Mouse (Mus musculus) heart, embryonic 13.5 days (tissue): ENCODE results near the gene Clca3b. TPM values are rescaled to one million over a fixed set of nuclear protein-coding genes. Genes with fewer than 3 reads are reported as not detected.
"Not testable (repeated sequence)": the region's sequence is repeated elsewhere in the genome, so short reads cannot be mapped to it uniquely, and the experiment has no call there.

ENCODE experiments used
- ATAC-seq: fragments of 200-750 bp; cut with Nextera tagmentation; 2 replicates; pipeline ENCODE4 v1.8.0; 2017; ENCODE audit warnings: moderate TSS enrichment; ENCODE audit not compliant: insufficient number of reproducible peaks, low FRiP score, low TSS enrichment; ENCODE audit errors: extremely low read depth
- H3K27ac ChIP-seq: fragments of 300-500 bp; sonication (generic); replicated peaks from 2 replicates; pipeline ENCODE4 v1.5.1; 2015; ENCODE audit warnings: moderate library complexity, mild to moderate bottlenecking, inconsistent platforms
- H3K27me3 ChIP-seq: fragments of 300-500 bp; sonication (generic); replicated peaks from 2 replicates; pipeline ENCODE4 v1.6.1; 2015; ENCODE audit warnings: mild to moderate bottlenecking, inconsistent platforms
- H3K36me3 ChIP-seq: fragments of 300-500 bp; sonication (generic); 2 replicates; pipeline ENCODE4 v1.6.1; 2015; ENCODE audit warnings: mild to moderate bottlenecking, inconsistent platforms
- H3K4me1 ChIP-seq: fragments of 300-500 bp; sonication (generic); 2 replicates; pipeline ENCODE4 v1.6.1; 2015; ENCODE audit warnings: inconsistent platforms
- H3K4me2 ChIP-seq: fragments of 300-500 bp; sonication (generic); 2 replicates; pipeline ENCODE4 v1.6.1; 2015; ENCODE audit warnings: inconsistent platforms, mild to moderate bottlenecking, moderate library complexity
- H3K4me3 ChIP-seq: fragments of 300-500 bp; sonication (generic); 2 replicates; pipeline ENCODE4 v1.5.1; 2015; ENCODE audit warnings: moderate library complexity, mild to moderate bottlenecking, inconsistent platforms
- H3K9ac ChIP-seq: fragments of 300-500 bp; sonication (generic); 2 replicates; pipeline ENCODE4 v1.6.1; 2015; ENCODE audit warnings: inconsistent platforms, mild to moderate bottlenecking, moderate library complexity
- H3K9me3 ChIP-seq: fragments of 300-500 bp; sonication (generic); 2 replicates; pipeline ENCODE4 v1.6.1; 2016; ENCODE audit warnings: inconsistent platforms
- WGBS: fragments of 180-500 bp; shearing (Covaris S2); methylation state at CpG from one replicate; pipeline ENCODE4 v1.1.7; 2015; ENCODE audit warnings: mixed read lengths; 5-methylcytosine and 5-hydroxymethylcytosine counted together
- polyA plus RNA-seq: library from polyadenylated mRNA; unstranded; fragments of >200 nt; fragmentation: Nextera tagmentation; extraction: Ambion mirVana; gene quantifications from 2 replicates; pipeline ENCODE4 v1.2.1, GENCODE M21; 2015

The Clca3b gene
- polyA plus RNA-seq = not detected in 2 replicates

DNA sequence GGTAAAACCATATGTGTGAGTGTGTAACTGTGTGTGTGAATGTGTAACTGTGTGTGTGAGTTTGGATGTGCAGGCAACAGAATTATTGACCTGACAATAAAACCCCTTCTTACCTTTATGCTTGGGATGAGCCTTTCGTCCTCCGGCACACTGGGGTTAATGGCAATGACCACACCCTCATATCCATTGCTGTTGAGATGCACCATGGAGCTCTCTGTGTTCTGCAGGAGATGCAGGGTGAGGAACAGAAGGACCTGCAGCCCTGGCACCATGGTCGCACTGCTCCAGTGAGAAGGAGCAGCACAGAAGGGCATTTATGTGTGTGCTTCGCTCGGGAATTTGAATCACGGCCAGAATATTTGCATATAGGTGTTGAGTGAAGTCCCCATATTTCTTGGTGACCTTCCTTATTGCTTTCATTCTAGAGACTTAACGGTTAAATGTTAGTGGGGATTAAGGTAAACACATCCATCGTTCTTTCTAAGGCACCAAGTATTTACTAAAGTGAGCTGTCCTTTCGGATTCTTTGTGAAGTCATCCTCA lies at the start of gene Clca3b:
Clca3b (minus strand) TSS at position 344 of the 543 bp plus-strand sequence.
- not testable (repeated sequence) for H3K4me1 ChIP-seq, H3K4me3 ChIP-seq, H3K9ac ChIP-seq, H3K36me3 ChIP-seq, H3K4me2 ChIP-seq, H3K27me3 ChIP-seq, ATAC-seq, H3K27ac ChIP-seq, H3K9me3 ChIP-seq
- WGBS = 85% methylated on average over 9 of the region's 9 CpGs

GRCm38 (mm10) chr3:144897042-144897678 lies 48.0 kb upstream of the Clca3b start:
- Histone ChIP-seq H3K4me1 (no peaks in the 10 kb centered on the region), H3K27ac (no peak overlapping the region), H3K9ac (no peak overlapping the region), H3K4me2 (no peak overlapping the region), H3K4me3 (no peak overlapping the region), H3K27me3 (no peaks in the 10 kb centered on the region), H3K36me3 (no peaks in the 10 kb centered on the region), H3K9me3 (0 out of 2 replicates have a peak, but pooled peaks cover 2% of the 10 kb centered on the region)
- 72% methylated on average over 2 of the region's 2 CpGs for WGBS
- ATAC-seq = no peak

GRCm38 (mm10) chr3:144890246-144890758 lies 41.1 kb upstream of the Clca3b start:
- 0 out of 2 replicates have a peak, but pooled peaks cover 3% of the 10 kb centered on the region for H3K4me1 ChIP-seq
- no peak overlapping the region for H3K27ac ChIP-seq
- H3K4me3 ChIP-seq = no peak overlapping the region
- H3K9me3 ChIP-seq = 0 out of 2 replicates have a peak, but pooled peaks cover 2% of the 10 kb centered on the region
- WGBS = 61% methylated on average over 2 of the region's 2 CpGs
- H3K9ac ChIP-seq = no peak overlapping the region
- no peaks in the 10 kb centered on the region for H3K36me3 ChIP-seq
- ATAC-seq = no peak
- no peaks in the 10 kb centered on the region for H3K27me3 ChIP-seq
- no peak overlapping the region for H3K4me2 ChIP-seq

DNA sequence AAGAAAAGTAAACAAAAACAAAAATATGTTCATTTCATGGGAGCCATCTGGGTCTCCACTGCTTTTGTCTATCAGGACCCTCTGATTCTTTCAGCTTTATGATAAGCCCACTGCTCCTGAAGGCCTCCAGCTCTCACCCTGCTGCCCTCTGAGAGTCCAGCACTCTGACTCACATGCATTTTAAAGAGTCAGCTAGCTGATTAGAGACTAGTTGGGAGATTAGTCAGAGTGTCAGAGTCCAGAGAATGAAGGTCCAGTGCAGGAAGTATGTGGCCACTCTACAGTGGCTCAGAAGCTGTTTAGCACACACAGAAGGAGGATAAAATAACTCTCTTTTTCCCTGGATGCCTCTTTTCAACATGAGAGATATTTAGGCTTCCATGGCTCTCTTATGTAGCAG lies 37.8 kb upstream of the Clca3b start:
- no peaks in the 10 kb centered on the region for H3K27me3 ChIP-seq
- ATAC-seq = no peak
- no peak overlapping the region for H3K4me3 ChIP-seq
- H3K4me1 ChIP-seq = 0 out of 2 replicates have a peak, but pooled peaks cover 3% of the 10 kb centered on the region
- H3K4me2 ChIP-seq = no peak overlapping the region
- no peak overlapping the region for H3K27ac ChIP-seq
- no peak overlapping the region for H3K9ac ChIP-seq
- no peaks in the 10 kb centered on the region for H3K9me3 ChIP-seq
- no peaks in the 10 kb centered on the region for H3K36me3 ChIP-seq

DNA sequence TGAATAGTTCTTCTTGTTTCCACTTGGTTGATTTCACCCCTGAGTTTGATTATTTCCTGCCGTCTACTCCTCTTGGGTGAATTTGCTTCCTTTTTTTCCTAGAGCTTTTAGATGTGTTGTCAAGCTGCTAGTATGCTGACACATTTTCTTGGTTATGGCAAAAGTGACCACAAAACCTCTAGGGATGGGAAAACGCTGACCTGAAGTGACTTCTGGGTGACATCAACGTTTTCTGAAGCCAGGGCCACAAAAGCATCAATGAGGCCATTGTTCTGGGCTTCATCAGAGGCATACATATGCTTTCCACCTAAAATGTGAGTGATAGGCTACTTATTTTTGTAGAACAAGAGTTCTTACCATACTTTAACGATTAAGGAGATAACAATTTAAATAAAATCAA lies 22.9 kb upstream of the Clca3b start:
- H3K27me3 ChIP-seq, H3K36me3 ChIP-seq, ATAC-seq, H3K27ac ChIP-seq, H3K4me3 ChIP-seq, H3K4me1 ChIP-seq, H3K4me2 ChIP-seq, H3K9ac ChIP-seq, H3K9me3 ChIP-seq: not testable (repeated sequence)
- 61% methylated on average over 4 of the region's 4 CpGs for WGBS

DNA sequence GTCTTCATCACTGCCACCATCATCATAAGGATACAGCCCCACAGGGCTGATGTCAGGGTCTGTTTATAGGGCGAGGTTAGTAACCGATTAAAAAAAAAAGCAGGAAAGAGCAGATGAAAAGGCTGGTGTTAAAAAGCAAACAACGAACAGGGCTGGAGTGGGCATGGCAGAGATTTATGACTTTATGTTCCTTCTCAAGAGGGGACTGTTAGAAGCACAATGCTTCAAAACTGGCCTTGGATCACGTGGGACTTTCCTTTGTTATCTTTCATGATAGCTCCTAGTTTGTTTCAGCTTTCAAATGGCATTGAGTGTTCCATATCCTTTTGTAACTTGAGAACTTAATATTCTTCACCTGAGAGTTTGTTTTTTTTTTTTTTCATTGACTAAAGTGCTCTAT lies 427 bp upstream of the Clca3b start:
- 55% methylated on average over 4 of the region's 4 CpGs for WGBS
- H3K27me3 ChIP-seq = no peaks in the 10 kb centered on the region
- H3K9me3 ChIP-seq = no peaks in the 10 kb centered on the region
- no peak overlapping the region for H3K4me2 ChIP-seq
- no peaks in the 10 kb centered on the region for H3K36me3 ChIP-seq
- H3K9ac ChIP-seq = no peak overlapping the region
- no peak for ATAC-seq
- H3K4me1 ChIP-seq = no peaks in the 10 kb centered on the region
- no peak overlapping the region for H3K27ac ChIP-seq
- H3K4me3 ChIP-seq = no peak overlapping the region

DNA sequence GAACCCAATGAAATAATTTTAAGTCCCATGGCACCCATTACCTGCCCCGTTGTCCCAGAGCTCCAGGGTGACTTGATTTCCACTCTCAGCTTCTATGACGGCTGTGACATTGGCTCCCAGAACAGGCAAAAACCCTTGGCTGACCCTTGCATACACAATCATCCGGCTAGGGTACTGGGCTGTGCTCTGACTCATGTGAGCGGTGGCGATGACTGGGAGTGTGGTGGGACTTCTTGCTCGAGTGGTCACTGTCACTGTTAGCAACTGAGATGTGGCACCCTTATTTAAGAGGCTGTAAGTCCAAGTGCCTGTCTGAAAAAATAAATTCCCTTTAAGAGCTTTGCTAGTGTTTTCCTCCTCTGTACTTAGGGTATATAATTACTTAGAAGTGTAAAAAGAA lies 21.9 kb downstream of the Clca3b start:
- 71% methylated on average over 6 of the region's 6 CpGs for WGBS
- no peak overlapping the region for H3K27ac ChIP-seq
- ATAC-seq = no peak
- no peaks in the 10 kb centered on the region for H3K27me3 ChIP-seq
- H3K9me3 ChIP-seq = no peaks in the 10 kb centered on the region
- H3K4me1 ChIP-seq = no peaks in the 10 kb centered on the region
- no peak overlapping the region for H3K4me3 ChIP-seq
- H3K36me3 ChIP-seq = no peaks in the 10 kb centered on the region
- H3K4me2 ChIP-seq = no peak overlapping the region
- no peak overlapping the region for H3K9ac ChIP-seq

- Histone ChIP-seq H3K27me3 (no peaks in the 10 kb centered on the region), H3K4me3 (no peak overlapping the region), H3K36me3 (no peaks in the 10 kb centered on the region), H3K9ac (no peak overlapping the region), H3K9me3 (no peaks in the 10 kb centered on the region), H3K4me1 (no peaks in the 10 kb centered on the region), H3K4me2 (no peak overlapping the region), H3K27ac (no peak overlapping the region)
- ATAC-seq = no peak
- WGBS = 15% methylated on average over 10 of the region's 10 CpGs
Measured at GRCm38 (mm10) chr3:144825151-144825550, 24.0 kb downstream of the Clca3b start.

GRCm38 (mm10) chr3:144823331-144823730 lies 25.8 kb downstream of the Clca3b start:
- H3K27me3 ChIP-seq = no peaks in the 10 kb centered on the region
- WGBS = 81% methylated on average over 5 of the region's 5 CpGs
- no peak overlapping the region for H3K9ac ChIP-seq
- no peak overlapping the region for H3K4me3 ChIP-seq
- ATAC-seq = no peak
- H3K36me3 ChIP-seq = no peaks in the 10 kb centered on the region
- no peaks in the 10 kb centered on the region for H3K4me1 ChIP-seq
- no peaks in the 10 kb centered on the region for H3K9me3 ChIP-seq
- no peak overlapping the region for H3K4me2 ChIP-seq
- no peak overlapping the region for H3K27ac ChIP-seq

DNA sequence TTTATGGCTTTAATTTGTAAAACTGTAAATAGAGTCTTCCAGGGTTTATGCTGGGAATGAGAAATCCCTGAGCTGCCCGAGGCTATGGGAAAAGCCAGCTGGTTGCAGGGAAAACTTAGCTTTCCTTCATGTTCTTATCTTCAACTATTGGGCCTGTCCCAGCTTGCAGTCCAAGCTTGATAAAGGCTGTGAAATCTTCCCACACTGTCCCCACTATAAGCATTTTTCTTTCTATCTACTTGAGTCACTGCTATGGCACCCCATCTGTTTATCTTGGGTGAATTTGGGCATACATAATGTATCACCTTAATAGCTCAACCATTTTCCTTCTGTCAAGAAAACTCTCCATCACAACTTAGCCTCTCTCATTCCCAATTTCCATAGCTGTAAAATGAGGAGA lies 28.5 kb downstream of the Clca3b start:
- no peak overlapping the region for H3K9ac ChIP-seq
- no peak overlapping the region for H3K4me3 ChIP-seq
- 0 out of 2 replicates have a peak overlapping the region, but pooled peaks have one; percentile 3 for H3K27ac ChIP-seq
- H3K9me3 ChIP-seq = no peaks in the 10 kb centered on the region
- H3K4me2 ChIP-seq = no peak overlapping the region
- no peaks in the 10 kb centered on the region for H3K27me3 ChIP-seq
- no peaks in the 10 kb centered on the region for H3K36me3 ChIP-seq
- no peaks in the 10 kb centered on the region for H3K4me1 ChIP-seq
- WGBS = 29% methylated on average over 1 of the region's 1 CpGs
- no peak for ATAC-seq

- WGBS = 68% methylated on average over 6 of the region's 6 CpGs
- H3K4me1 ChIP-seq, H3K27me3 ChIP-seq, H3K9me3 ChIP-seq, ATAC-seq, H3K4me2 ChIP-seq, H3K9ac ChIP-seq, H3K36me3 ChIP-seq, H3K4me3 ChIP-seq: not testable (repeated sequence)
- 0 out of 2 replicates have a peak within 1 kb of the TSS, but pooled peaks have one; percentile 3 for H3K27ac ChIP-seq
Measured at GRCm38 (mm10) chr3:144819219-144819618, 29.9 kb downstream of the Clca3b start, which contains the start of gene Clca3a2. Clca3a2 (minus strand) TSS chr3:144819494.

GRCm38 (mm10) chr3:144813336-144813735 lies 35.8 kb downstream of the Clca3b start:
- H3K27ac ChIP-seq, H3K4me1 ChIP-seq, ATAC-seq, H3K4me2 ChIP-seq, H3K27me3 ChIP-seq, H3K36me3 ChIP-seq, H3K4me3 ChIP-seq, H3K9ac ChIP-seq, H3K9me3 ChIP-seq: not testable (repeated sequence)
- WGBS = 80% methylated on average over 6 of the region's 6 CpGs
